Mouse (Mus musculus) CH12.LX (cell line): Measurements from ENCODE around the gene Itgav. TPM values are rescaled to one million over a fixed set of nuclear protein-coding genes. Genes with fewer than 3 reads are reported as not detected.

Source experiments
- DNase-seq: peaks from one replicate; pipeline ENCODE4 v3.0.0-alpha.2; 2013; ENCODE audit errors: extremely low read depth
- H3K27ac ChIP-seq: 2 replicates; pipeline ENCODE4 v1.5.1; 2012; ENCODE audit warnings: low read depth, mild to moderate bottlenecking, control low read depth, moderate library complexity; ENCODE audit not compliant: insufficient read depth
- H3K27me3 ChIP-seq: replicated peaks from 2 replicates; pipeline ENCODE3; 2012; ENCODE audit warnings: inconsistent platforms
- H3K36me3 ChIP-seq, 2 experiments: replicated peaks in 1 of 2; 2 replicates each; pipeline versions ENCODE3 to v1.6.1; 2012; ENCODE audit warnings: inconsistent platforms in 1 of 2, low read length in 1 of 2, mild to moderate bottlenecking in 1 of 2, mixed read lengths in 1 of 2, moderate library complexity in 1 of 2; ENCODE audit not compliant: control insufficient read depth in 1 of 2, insufficient read depth in 1 of 2
- H3K4me1 ChIP-seq, 2 experiments: 2 replicates each; pipeline ENCODE4 v1.6.1; 2012; ENCODE audit warnings: inconsistent platforms in 1 of 2, moderate library complexity in 1 of 2; ENCODE audit not compliant: insufficient read depth in 2 of 2, control insufficient read depth in 1 of 2
- H3K4me2 ChIP-seq: 2 replicates; pipeline ENCODE4 v1.6.1; 2012; ENCODE audit warnings: low read depth, mild to moderate bottlenecking, control low read depth; ENCODE audit not compliant: poor library complexity, insufficient read depth, severe bottlenecking
- H3K4me3 ChIP-seq, 3 experiments: fragments of 150-350 bp in 1 of 3; sonication (generic) in 1 of 3; replicated peaks in 1 of 3; 2 replicates each; pipeline versions ENCODE3 to v1.5.1; 2011 to 2012; ENCODE audit warnings: low read depth in 2 of 3, low read length in 2 of 3, mild to moderate bottlenecking in 2 of 3, moderate library complexity in 2 of 3, control low read depth in 1 of 3, improper control_type of control experiment in 1 of 3, inconsistent platforms in 1 of 3, mixed read lengths in 1 of 3; ENCODE audit not compliant: poor library complexity in 1 of 3
- H3K79me2 ChIP-seq: replicated peaks from 2 replicates; pipeline ENCODE4 v1.6.1; 2012; ENCODE audit warnings: mild to moderate bottlenecking, moderate library complexity; ENCODE audit not compliant: control insufficient read depth, poor library complexity, insufficient read depth, severe bottlenecking; ENCODE audit errors: extremely low read depth
- H3K9ac ChIP-seq: 2 replicates; pipeline ENCODE4 v1.6.1; 2012; ENCODE audit warnings: low read depth, mild to moderate bottlenecking, control low read depth, moderate library complexity; ENCODE audit not compliant: insufficient read depth
- H3K9me3 ChIP-seq: replicated peaks from 2 replicates; pipeline ENCODE3; 2012; ENCODE audit warnings: low read length, inconsistent platforms, mixed read lengths
- CHD1 ChIP-seq: IDR thresholded peaks from 2 replicates; pipeline ENCODE4 v1.6.1; 2012; ENCODE audit warnings: low read depth, low read length, improper control_type of control experiment, inconsistent platforms
- CHD2 ChIP-seq: IDR thresholded peaks from 2 replicates; pipeline ENCODE4 v1.6.1; 2011; ENCODE audit warnings: low read length, improper control_type of control experiment
- E2F4 ChIP-seq: IDR thresholded peaks from 2 replicates; pipeline ENCODE4 v1.6.1; 2011; ENCODE audit warnings: low read depth, low read length, improper control_type of control experiment; ENCODE audit not compliant: insufficient replicate concordance
- ELF1 ChIP-seq: IDR thresholded peaks from 2 replicates; pipeline ENCODE4 v1.6.1; 2014; ENCODE audit warnings: low read depth, mild to moderate bottlenecking, inconsistent platforms, low read length, improper control_type of control experiment
- EP300 ChIP-seq: IDR thresholded peaks from 2 replicates; pipeline ENCODE4 v1.6.1; 2011; ENCODE audit warnings: low read length, improper control_type of control experiment
- IRF4 ChIP-seq: IDR thresholded peaks from 2 replicates; pipeline ENCODE4 v1.6.1; 2014; ENCODE audit warnings: low read depth, mild to moderate bottlenecking, inconsistent platforms, low read length, improper control_type of control experiment
- JUN ChIP-seq: IDR thresholded peaks from 2 replicates; pipeline ENCODE4 v1.6.1; 2011; ENCODE audit warnings: low read depth, mild to moderate bottlenecking, low read length, improper control_type of control experiment, moderate library complexity; ENCODE audit not compliant: insufficient read depth
- JUND ChIP-seq: conservative IDR thresholded peaks from 2 replicates; pipeline ENCODE4 v1.6.1; 2011; ENCODE audit warnings: low read depth, low read length, improper control_type of control experiment
- KAT2A ChIP-seq: IDR thresholded peaks from 2 replicates; pipeline ENCODE4 v1.6.1; 2012; ENCODE audit warnings: low read length, improper control_type of control experiment, inconsistent platforms; ENCODE audit not compliant: insufficient replicate concordance
- MAFK ChIP-seq: IDR thresholded peaks from 2 replicates; pipeline ENCODE4 v1.6.1; 2011; ENCODE audit warnings: low read length, improper control_type of control experiment; ENCODE audit not compliant: insufficient replicate concordance
- MAZ ChIP-seq: IDR thresholded peaks from 2 replicates; pipeline ENCODE4 v1.6.1; 2012; ENCODE audit warnings: low read depth, mild to moderate bottlenecking, inconsistent platforms, low read length, improper control_type of control experiment, moderate library complexity
- MEF2A ChIP-seq: IDR thresholded peaks from 2 replicates; pipeline ENCODE4 v1.6.1; 2014; ENCODE audit warnings: low read depth, mild to moderate bottlenecking, inconsistent platforms, low read length, improper control_type of control experiment, borderline replicate concordance
- MYC ChIP-seq: IDR thresholded peaks from 2 replicates; pipeline ENCODE4 v1.6.1; 2011; ENCODE audit warnings: low read depth, mild to moderate bottlenecking, improper control_type of control experiment, low read length
- NELFE ChIP-seq: IDR thresholded peaks from 2 replicates; pipeline ENCODE4 v1.6.1; 2011; ENCODE audit warnings: low read depth, low read length, improper control_type of control experiment
- POLR2A ChIP-seq: IDR thresholded peaks from 2 replicates; pipeline ENCODE4 v1.6.1; 2011; ENCODE audit warnings: low read depth, mild to moderate bottlenecking, improper control_type of control experiment, low read length
- RCOR1 ChIP-seq: conservative IDR thresholded peaks from 2 replicates; pipeline ENCODE4 v1.6.1; 2012; ENCODE audit warnings: low read depth, mild to moderate bottlenecking, inconsistent platforms, low read length, improper control_type of control experiment
- SIN3A ChIP-seq: IDR thresholded peaks from 2 replicates; pipeline ENCODE4 v1.6.1; 2012; ENCODE audit warnings: low read length, improper control_type of control experiment, inconsistent platforms
- UBTF ChIP-seq: IDR thresholded peaks from 2 replicates; pipeline ENCODE4 v1.6.1; 2012; ENCODE audit warnings: low read depth, mild to moderate bottlenecking, inconsistent platforms, low read length, improper control_type of control experiment, moderate library complexity
- ZKSCAN1 ChIP-seq: IDR thresholded peaks from 2 replicates; pipeline ENCODE4 v1.6.1; 2012; ENCODE audit warnings: low read depth, inconsistent platforms, low read length, improper control_type of control experiment, borderline replicate concordance
- ZMIZ1 ChIP-seq: IDR thresholded peaks from 2 replicates; pipeline ENCODE4 v1.6.1; 2012; ENCODE audit warnings: low read depth, mild to moderate bottlenecking, inconsistent platforms, low read length, improper control_type of control experiment
- dilution Hi-C: fragments of 300-500 bp; cut with MboI; formaldehyde crosslinking; loops from 2 replicates; pipeline ENCODE4 v1.14.3; 2020; ENCODE audit warnings: low sequenced_read_pairs; ENCODE audit not compliant: extremely low pct_unique_long_range_greater_than_20kb, extremely low pct_ligation_motif_present
- in situ Hi-C: fragments of 300-500 bp; cut with MboI; formaldehyde crosslinking; loops from 3 replicates; pipeline ENCODE4 v1.14.3; 2019; ENCODE audit warnings: low sequenced_read_pairs, low pct_ligation_motif_present, low pct_unique_long_range_greater_than_20kb, mixed read lengths
- polyA plus RNA-seq: library from polyadenylated mRNA; unstranded; fragments of >175 nt; gene quantifications from 2 replicates; pipeline ENCODE4 v1.2.1, GENCODE M21; 2012; ENCODE audit warnings: low read depth; ENCODE audit not compliant: insufficient read length
- total RNA-seq, 2 experiments: library from RNA; depleted of rRNA; stranded (reverse); fragments of 300-350 nt in 1 of 2; fragments of >200 nt in 1 of 2; gene quantifications; 2 replicates each; pipeline ENCODE4 v1.2.3; 2012 to 2014

The Itgav gene
- total and polyA plus RNA-seq, 3 experiments = 16.2 to 28.2 (median 25.5) TPM

GRCm38 (mm10) chr2:83690372-83690771, 33.8 kb upstream of the Itgav start:
- TF ChIP-seq ELF1 (no peak), NELFE (no peak), CHD1 (no peak), UBTF (no peak), IRF4 (no peak), ZKSCAN1 (no peak), MEF2A (no peak), JUN (no peak), ZMIZ1 (no peak), RCOR1 (no peak), MYC (no peak), E2F4 (no peak)
- in situ Hi-C loops = no loop called here
- Histone ChIP-seq H3K4me3 (no peak overlapping the region), H3K27me3 (no peaks in the 10 kb centered on the region), H3K36me3 (peaks cover 5 to 24% of the 10 kb centered on the region in 2 experiments), H3K4me2 (no peak overlapping the region), H3K79me2 (no peaks in the 10 kb centered on the region), H3K9me3 (peaks cover 12% of the 10 kb centered on the region), H3K27ac (no peak overlapping the region), H3K4me1 (peaks cover 0 to 23% of the 10 kb centered on the region in 2 experiments; a peak in 2 of 4 replicates), H3K9ac (no peak overlapping the region)
- no peak for DNase-seq
- dilution Hi-C loops = no loop called here

DNA sequence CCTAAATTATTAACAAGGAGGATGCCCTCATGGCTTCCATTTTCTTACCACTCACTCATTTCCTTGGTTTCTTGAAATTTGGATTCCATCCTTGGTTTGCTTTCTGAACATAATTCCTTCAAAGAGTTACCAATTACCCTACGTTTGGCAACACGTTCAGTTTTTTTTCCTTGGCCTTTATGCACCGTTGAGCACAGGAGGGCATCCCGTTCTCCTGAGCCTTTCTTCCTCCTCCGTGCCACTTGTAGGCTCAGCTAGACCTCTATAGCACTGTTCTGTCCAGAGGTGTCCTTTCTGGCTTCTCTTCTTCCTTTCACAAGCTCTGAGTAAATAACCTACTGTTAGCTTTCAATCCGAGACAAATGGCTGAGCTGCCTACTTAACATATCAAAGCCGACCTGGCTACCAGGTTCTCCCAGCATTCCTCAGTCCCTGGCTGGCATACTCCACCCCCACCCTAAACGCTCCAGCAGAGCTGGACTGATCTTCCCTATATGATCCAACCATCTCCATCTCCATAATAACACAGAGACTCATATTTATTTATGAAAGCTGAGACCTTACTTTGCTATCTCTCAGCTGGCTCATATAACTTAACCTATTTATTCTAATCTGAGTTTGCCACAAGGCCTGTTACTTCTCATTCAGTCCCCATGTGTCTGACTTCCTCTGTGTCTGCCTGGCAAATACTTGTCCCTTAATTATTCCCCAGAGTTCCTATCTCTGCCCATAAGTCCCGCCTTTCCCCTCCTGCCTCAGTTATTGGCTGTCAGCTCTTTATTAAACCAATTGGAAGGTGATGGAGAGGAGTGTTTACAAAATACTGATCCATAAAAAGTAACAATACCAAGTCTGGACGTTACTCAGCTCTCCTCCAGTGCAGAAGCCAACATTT, 31.3 kb upstream of the Itgav start:
- Histone ChIP-seq H3K36me3 (peaks cover 5 to 21% of the 10 kb centered on the region in 2 experiments), H3K4me3 (no peak overlapping the region), H3K4me1 (peaks cover 8 to 31% of the 10 kb centered on the region in 2 experiments; a peak in 3 of 4 replicates), H3K79me2 (no peaks in the 10 kb centered on the region), H3K27ac (no peak overlapping the region), H3K9ac (no peak overlapping the region), H3K4me2 (no peak overlapping the region), H3K9me3 (peaks cover 12% of the 10 kb centered on the region), H3K27me3 (no peaks in the 10 kb centered on the region)
- dilution Hi-C loops = no loop called here
- no peak for TF ChIP-seq NELFE
- TF ChIP-seq CHD2 = no peak
- no peak for TF ChIP-seq MAZ
- TF ChIP-seq MAFK = no peak
- TF ChIP-seq E2F4 = no peak
- no peak for TF ChIP-seq IRF4
- TF ChIP-seq RCOR1 = no peak
- TF ChIP-seq POLR2A = no peak
- TF ChIP-seq MYC = no peak
- no peak for TF ChIP-seq EP300
- TF ChIP-seq JUND = no peak
- TF ChIP-seq SIN3A = no peak
- TF ChIP-seq KAT2A = no peak
- TF ChIP-seq ELF1 = no peak
- no peak for DNase-seq
- in situ Hi-C loops = no loop called here
